Mouse (Mus musculus): ENCODE data around the gene Eno3. TPM values are rescaled to one million over a fixed set of nuclear protein-coding genes. Genes with fewer than 3 reads are reported as not detected.

The Eno3 gene
- polyA plus RNA-seq, 1 experiment from 2014 or later = 4.0 TPM

- 58% methylated on average over 3 of the region's 3 CpGs for WGBS (ENCODE audit: insufficient replicate concordance)
- Histone ChIP-seq H3K4me1 (ENCODE audit: insufficient read depth) (peaks cover 11% of the 10 kb centered on the region), H3K4me2 (ENCODE audit: low read depth, low read length) (no peak overlapping the region), H3K36me3 (replicated peaks; ENCODE audit: insufficient read depth, low read length) (peaks cover 55% of the 10 kb centered on the region), H3K9me3 (ENCODE audit: low read length) (no peaks in the 10 kb centered on the region), H3K9ac (replicated peaks) (no peak overlapping the region), H3K4me3 (ENCODE audit: low read depth, low read length) (no peak overlapping the region), H3K27ac (ENCODE audit: low read depth) (no peak overlapping the region), H3K27me3 (ENCODE audit: insufficient read depth, low read length) (no peaks in the 10 kb centered on the region)
- ATAC-seq = peak; percentile 69
- DNase-seq = no peak
- TF ChIP-seq CTCF (IDR thresholded peaks at IDR 0.05; ENCODE audit: low read depth) (no peak), EP300 (IDR thresholded peaks at IDR 0.05; ENCODE audit: low read depth) (no peak)
These were observed 49.1 kb downstream of the Eno3 start for GRCm38 (mm10) chr11:70706127-70706526.

GRCm38 (mm10) chr11:70711026-70711425 is 54.0 kb downstream of the Eno3 start:
- Histone ChIP-seq H3K9me3 (ENCODE audit: low read length) (no peaks in the 10 kb centered on the region), H3K27me3 (ENCODE audit: insufficient read depth, low read length) (no peaks in the 10 kb centered on the region), H3K4me1 (ENCODE audit: insufficient read depth) (no peaks in the 10 kb centered on the region), H3K4me3 (ENCODE audit: low read depth, low read length) (no peak overlapping the region), H3K27ac (ENCODE audit: low read depth) (no peak overlapping the region), H3K9ac (replicated peaks) (no peak overlapping the region), H3K36me3 (replicated peaks; ENCODE audit: insufficient read depth, low read length) (peaks cover 42% of the 10 kb centered on the region), H3K4me2 (ENCODE audit: low read depth, low read length) (no peak overlapping the region)
- 88% methylated on average over 10 of the region's 10 CpGs for WGBS (ENCODE audit: insufficient replicate concordance)
- no peak for TF ChIP-seq CTCF (IDR thresholded peaks at IDR 0.05; ENCODE audit: low read depth)
- TF ChIP-seq EP300 (IDR thresholded peaks at IDR 0.05; ENCODE audit: low read depth) = no peak
- DNase-seq (no peak), ATAC-seq (no peak)

Small RNA genes lying within 50 kb of the gene (microRNA-seq; reads per million reads assigned to microRNA genes)
- gene Mir6925 = not detected

Other genes with a start within 250 kb of the Eno3 start
- gene Pelp1, start 247.2 kb upstream of the Eno3 start, polyA plus RNA-seq (2015; fragmentation: Nextera tagmentation; extraction: Ambion mirVana) = 6.1 and 6.4 TPM in 2 replicates
- gene Arrb2, start 224.6 kb upstream of the Eno3 start, polyA plus RNA-seq (2015; fragmentation: Nextera tagmentation; extraction: Ambion mirVana) = 20.0 and 21.8 TPM in 2 replicates
- gene Med11, start 205.3 kb upstream of the Eno3 start, polyA plus RNA-seq (2015; fragmentation: Nextera tagmentation; extraction: Ambion mirVana) = 14.3 and 15.1 TPM in 2 replicates
- 0.59 and 0.70 TPM in 2 replicates for gene Zmynd15, start 197.8 kb upstream of the Eno3 start, polyA plus RNA-seq (2015; fragmentation: Nextera tagmentation; extraction: Ambion mirVana)
- 9.2 and 9.4 TPM in 2 replicates for gene Cxcl16, start 197.2 kb upstream of the Eno3 start, polyA plus RNA-seq (2015; fragmentation: Nextera tagmentation; extraction: Ambion mirVana)
- gene Tm4sf5, start 152.0 kb upstream of the Eno3 start, polyA plus RNA-seq (2015; fragmentation: Nextera tagmentation; extraction: Ambion mirVana) = 1.7 and 2.8 TPM in 2 replicates
- 1.0 and 1.4 TPM in 2 replicates for gene Vmo1, start 142.6 kb upstream of the Eno3 start, polyA plus RNA-seq (2015; fragmentation: Nextera tagmentation; extraction: Ambion mirVana)
- gene Gltpd2, start 138.0 kb upstream of the Eno3 start, polyA plus RNA-seq (2015; fragmentation: Nextera tagmentation; extraction: Ambion mirVana) = 28.0 and 30.8 TPM in 2 replicates
- gene Psmb6, start 131.8 kb upstream of the Eno3 start, polyA plus RNA-seq (2015; fragmentation: Nextera tagmentation; extraction: Ambion mirVana) = 317 and 325 TPM in 2 replicates
- gene Gm40193, start 124.3 kb upstream of the Eno3 start, polyA plus RNA-seq (2015; fragmentation: Nextera tagmentation; extraction: Ambion mirVana) = not detected in 2 replicates
- 1.6 and 1.8 TPM in 2 replicates for gene Pld2, start 117.1 kb upstream of the Eno3 start, polyA plus RNA-seq (2015; fragmentation: Nextera tagmentation; extraction: Ambion mirVana)
- 3.7 and 3.9 TPM in 2 replicates for gene Mink1, start 94.3 kb upstream of the Eno3 start, polyA plus RNA-seq (2015; fragmentation: Nextera tagmentation; extraction: Ambion mirVana)
- not detected in 2 replicates for gene 4930544D05Rik, start 41.4 kb upstream of the Eno3 start, polyA plus RNA-seq (2015; fragmentation: Nextera tagmentation; extraction: Ambion mirVana)
- 0.19 TPM in 1 of 2 replicates, not detected in the other for gene Chrne, start 38.0 kb upstream of the Eno3 start, polyA plus RNA-seq (2015; fragmentation: Nextera tagmentation; extraction: Ambion mirVana)
- gene Gp1ba, start 18.1 kb upstream of the Eno3 start, polyA plus RNA-seq (2015; fragmentation: Nextera tagmentation; extraction: Ambion mirVana) = 3.5 and 4.1 TPM in 2 replicates
- 54.8 and 55.3 TPM in 2 replicates for gene Rnf167, start 10.0 kb upstream of the Eno3 start, polyA plus RNA-seq (2015; fragmentation: Nextera tagmentation; extraction: Ambion mirVana)
- gene Slc25a11, start 9.7 kb upstream of the Eno3 start, polyA plus RNA-seq (2015; fragmentation: Nextera tagmentation; extraction: Ambion mirVana) = 140 and 143 TPM in 2 replicates
- gene Pfn1, start 2.6 kb upstream of the Eno3 start, polyA plus RNA-seq (2015; fragmentation: Nextera tagmentation; extraction: Ambion mirVana) = 918 and 940 TPM in 2 replicates
- gene Spag7, start 12.2 kb downstream of the Eno3 start, polyA plus RNA-seq (2015; fragmentation: Nextera tagmentation; extraction: Ambion mirVana) = 36.6 and 42.1 TPM in 2 replicates
- gene Camta2, start 30.9 kb downstream of the Eno3 start, polyA plus RNA-seq (2015; fragmentation: Nextera tagmentation; extraction: Ambion mirVana) = 2.8 and 3.4 TPM in 2 replicates
- 8.3 and 10.8 TPM in 2 replicates for gene Inca1, start 43.0 kb downstream of the Eno3 start, polyA plus RNA-seq (2015; fragmentation: Nextera tagmentation; extraction: Ambion mirVana)
- 1.8 and 2.2 TPM in 2 replicates for gene Kif1c, start 43.3 kb downstream of the Eno3 start, polyA plus RNA-seq (2015; fragmentation: Nextera tagmentation; extraction: Ambion mirVana)
- gene Zfp3, start 107.0 kb downstream of the Eno3 start, polyA plus RNA-seq (2015; fragmentation: Nextera tagmentation; extraction: Ambion mirVana) = 1.9 and 2.0 TPM in 2 replicates
- gene Scimp, start 155.4 kb downstream of the Eno3 start, polyA plus RNA-seq (2015; fragmentation: Nextera tagmentation; extraction: Ambion mirVana) = 2.6 and 3.0 TPM in 2 replicates
- 18.3 and 18.5 TPM in 2 replicates for gene Rabep1, start 187.6 kb downstream of the Eno3 start, polyA plus RNA-seq (2015; fragmentation: Nextera tagmentation; extraction: Ambion mirVana)